Mouse (Mus musculus): ENCODE data around the gene Tnk2.

Gene Tnk2

DNA sequence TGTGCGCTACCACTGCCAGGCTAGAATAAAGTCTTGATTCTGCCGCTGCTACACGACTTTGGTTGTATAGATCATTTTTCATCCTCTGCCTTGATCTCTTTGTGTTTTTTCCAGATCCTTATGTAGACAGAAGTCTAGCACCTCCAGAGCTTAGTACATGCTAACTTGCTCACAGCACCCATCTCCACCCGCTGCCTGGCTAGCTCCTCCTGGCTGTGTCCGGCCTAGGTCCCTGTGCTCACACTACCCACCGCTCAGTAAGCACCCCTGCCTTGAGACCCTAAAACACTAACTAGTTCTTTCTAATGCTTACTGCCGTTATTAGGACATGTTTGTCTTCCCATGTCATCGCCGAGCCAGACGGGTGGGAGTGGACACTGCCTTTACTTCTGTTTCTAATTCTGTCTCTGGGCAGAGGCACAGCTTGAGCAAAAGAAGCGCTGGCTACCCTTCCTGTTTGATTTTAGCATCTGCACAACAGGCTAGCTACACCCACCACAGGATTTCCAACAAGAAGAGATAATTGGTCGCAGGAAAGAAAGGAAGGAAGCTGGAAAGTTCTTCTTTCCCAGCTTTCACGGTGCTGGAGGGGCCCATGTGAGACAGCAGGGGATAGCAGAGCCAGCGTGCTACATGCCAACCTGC, 66.9 kb downstream of the Tnk2 start:
- DNase-seq (ENCODE audit: low spot score in 2 of 2), result no peak

DNA sequence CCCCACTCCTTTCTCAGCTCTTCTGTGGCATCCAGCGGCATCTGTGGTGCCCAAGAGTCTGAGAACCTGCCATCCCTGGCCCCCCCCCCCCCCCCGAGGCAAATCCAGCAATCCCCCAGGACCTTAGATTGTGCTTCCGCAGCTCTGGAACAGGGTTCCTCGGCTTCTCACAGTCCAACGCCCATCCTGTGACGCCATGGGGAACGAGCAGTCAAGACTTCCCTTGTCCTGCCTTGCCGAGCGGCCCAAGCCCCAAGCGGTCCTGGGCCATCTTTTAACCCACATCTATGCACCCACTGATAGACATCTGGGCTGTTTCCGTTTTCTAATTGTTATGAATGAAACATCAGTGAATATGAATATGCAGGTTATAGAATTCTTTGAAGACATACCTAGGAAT, 68.5 kb downstream of the Tnk2 start:
- no peak for DNase-seq (ENCODE audit: low spot score in 2 of 2)

DNA sequence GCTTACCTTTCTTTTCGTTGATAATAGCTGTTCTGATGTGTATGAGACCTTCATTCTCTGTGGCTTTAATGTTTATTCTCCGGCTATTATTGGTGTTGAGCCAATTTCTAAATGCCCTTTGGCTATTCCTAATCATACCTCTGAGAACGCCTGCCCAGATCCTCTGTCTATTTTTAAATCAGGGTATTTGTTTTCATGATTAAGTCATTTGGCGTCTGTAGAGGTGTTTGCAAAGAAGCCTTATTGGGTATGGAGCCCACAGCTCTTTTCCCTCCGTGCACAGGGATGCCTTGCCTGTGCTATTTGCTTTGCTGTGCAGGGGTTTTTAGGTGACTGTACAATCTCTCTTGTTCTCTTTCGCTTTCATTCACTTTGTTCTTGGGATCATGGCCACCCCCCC, 69.9 kb downstream of the Tnk2 start:
- DNase-seq (ENCODE audit: low spot score in 2 of 2), result no peak

GRCm38 (mm10) chr16:32715364-32715763, 71.7 kb downstream of the Tnk2 start:
- DNase-seq (ENCODE audit: low spot score in 2 of 2), result no peak

GRCm38 (mm10) chr16:32723163-32723562, 79.5 kb downstream of the Tnk2 start:
- no peak for DNase-seq (ENCODE audit: low spot score in 2 of 2)

- DNase-seq (ENCODE audit: low spot score in 2 of 2), result no peak
Observed at GRCm38 (mm10) chr16:32723767-32724166, 80.1 kb downstream of the Tnk2 start.

DNA sequence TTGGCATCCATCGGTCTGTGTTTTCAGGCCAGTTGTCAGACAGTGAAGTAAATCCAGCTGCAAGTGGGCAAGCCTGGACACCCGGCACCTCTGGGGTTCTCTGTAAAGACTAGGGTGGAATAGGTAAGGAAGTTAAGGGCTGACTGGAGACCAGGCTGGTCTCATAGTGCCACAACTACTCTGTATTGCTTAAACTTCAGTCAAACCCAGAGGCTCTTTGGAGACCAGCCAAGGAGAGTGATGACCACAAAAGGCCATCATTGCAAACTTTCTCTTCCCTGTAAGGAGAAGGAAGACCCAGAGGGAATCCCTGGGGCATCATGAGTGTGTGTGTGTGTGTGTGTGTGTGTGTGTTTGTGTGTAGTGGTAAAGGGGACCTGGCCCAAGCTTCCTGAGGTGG, 80.6 kb downstream of the Tnk2 start:
- no peak for DNase-seq (ENCODE audit: low spot score in 2 of 2)

- DNase-seq (ENCODE audit: low spot score in 2 of 2), result no peak
Observed at GRCm38 (mm10) chr16:32726501-32726900, 82.8 kb downstream of the Tnk2 start.

DNA sequence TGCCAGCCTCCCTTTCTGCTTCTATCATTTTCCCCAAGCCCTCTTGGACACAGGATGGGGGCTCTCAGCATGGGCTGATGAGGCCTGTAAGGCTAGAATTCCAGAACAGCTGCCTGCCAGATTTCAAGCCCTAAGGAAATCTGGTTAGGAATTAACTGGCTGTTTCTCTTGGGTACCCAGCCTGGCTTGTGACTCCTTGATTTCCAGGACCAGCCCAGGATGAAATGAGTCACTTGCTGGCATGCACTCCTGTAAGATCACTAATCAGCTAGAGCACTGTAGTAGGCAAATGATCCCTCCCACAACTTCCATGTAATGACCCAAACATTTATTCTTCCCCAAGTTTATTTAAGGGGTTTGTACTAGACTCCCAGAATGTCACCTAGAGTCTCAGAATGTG, 84.6 kb downstream of the Tnk2 start:
- DNase-seq (ENCODE audit: low spot score in 2 of 2), result no peak

- DNase-seq (ENCODE audit: low spot score in 2 of 2), result no peak
Observed at GRCm38 (mm10) chr16:32728730-32729129, 85.1 kb downstream of the Tnk2 start.
